Mouse (Mus musculus) lung, postnatal 14 days (tissue): ENCODE data around the gene Defb18.
"Not testable (repeated sequence)": the region's sequence is repeated elsewhere in the genome, so short reads cannot be mapped to it uniquely, and the experiment has no call there.

Experiments used
- DNase-seq: peaks from one replicate; pipeline ENCODE4 v3.0.0; 2021

Defb18 gene

GRCm38 (mm10) chr1:18237343-18237742, at the start of gene Defb18:
Gene Defb18 (minus strand): TSS chr1:18237443.
- no peak for DNase-seq

GRCm38 (mm10) chr1:18271095-18271494, 33.9 kb upstream of the Defb18 start:
- no peak for DNase-seq

- no peak for DNase-seq
These were observed 31.6 kb upstream of the Defb18 start for GRCm38 (mm10) chr1:18268845-18269244.

- DNase-seq = no peak
These were observed 27.8 kb upstream of the Defb18 start, which contains the start of gene Defb41 for GRCm38 (mm10) chr1:18265038-18265437. Gene Defb41 (minus strand): TSS chr1:18265138.

- not testable (repeated sequence) for DNase-seq
These were observed 8.7 kb upstream of the Defb18 start for GRCm38 (mm10) chr1:18245801-18246580.

GRCm38 (mm10) chr1:18223385-18223945, 13.8 kb downstream of the Defb18 start:
- DNase-seq = no peak

GRCm38 (mm10) chr1:18191719-18192118, 45.5 kb downstream of the Defb18 start:
- no peak for DNase-seq

GRCm38 (mm10) chr1:18190714-18191712, 46.2 kb downstream of the Defb18 start:
- no peak for DNase-seq
